Mouse (Mus musculus): Measurements from ENCODE around the gene Snx9.

- TF ChIP-seq POLR2A (IDR thresholded peaks at IDR 0.05; ENCODE audit: extremely low read depth, insufficient read depth, low read length) (no peak), CTCF (IDR thresholded peaks at IDR 0.05; ENCODE audit: low read depth, low read length) (peak; percentile 14; the same call in 1 of the 2 replicates)
These were observed 46.0 kb downstream of the Snx9 start for GRCm38 (mm10) chr17:5886943-5887800.
